In the genomic region with DNA sequence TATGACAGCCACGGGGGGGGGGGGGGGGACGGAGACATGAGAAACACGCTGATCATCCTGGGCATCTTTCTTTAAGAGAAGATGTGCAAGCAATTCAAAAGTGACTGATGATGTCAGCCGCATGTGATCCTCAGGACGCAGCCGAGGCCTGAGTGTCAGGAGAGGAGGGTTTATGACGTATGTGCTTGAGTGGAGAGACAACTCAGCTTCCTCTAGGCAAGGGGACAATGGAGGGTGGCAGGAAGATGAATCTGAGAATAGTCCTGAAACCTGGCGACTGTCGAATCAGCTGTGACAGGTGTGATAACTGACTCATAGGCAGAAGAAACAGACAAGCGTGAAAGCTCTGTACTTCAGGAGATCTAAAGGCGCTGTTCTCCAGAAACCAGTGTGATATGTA, we compare ENCODE assay signal across 22 mouse cellular contexts.
"Had no signal": no experiment of that assay in that cellular context is flagged by ENCODE, and none has a peak within 500 bp of the region (broad histone marks: within the 10 kb centered on the region; RNA-seq: fewer than 3 reads in every experiment).

No protein-coding gene starts in this region.

- H3K4me1 ChIP-seq: limb, embryonic 13.5 days; liver, embryonic 12.5 days; liver, embryonic 15.5 days; lung, embryonic 15.5 days; midbrain, embryonic 12.5 days; midbrain, embryonic 15.5 days; neural tube, embryonic 12.5 days; neural tube, embryonic 15.5 days; stomach, embryonic 15.5 days had no signal

- H3K4me3 ChIP-seq: limb, embryonic 10.5 days; limb, embryonic 13.5 days; liver, embryonic 12.5 days; liver, embryonic 15.5 days; lung, embryonic 15.5 days; midbrain, embryonic 12.5 days; midbrain, embryonic 15.5 days; neural tube, embryonic 12.5 days; neural tube, embryonic 15.5 days; stomach, embryonic 15.5 days had no signal

- H3K4me2 ChIP-seq: limb, embryonic 13.5 days; liver, embryonic 12.5 days; liver, embryonic 15.5 days; lung, embryonic 15.5 days; midbrain, embryonic 12.5 days; midbrain, embryonic 15.5 days; neural tube, embryonic 12.5 days; neural tube, embryonic 15.5 days; stomach, embryonic 15.5 days had no signal

- H3K9ac ChIP-seq: limb, embryonic 13.5 days; liver, embryonic 12.5 days; liver, embryonic 15.5 days; lung, embryonic 15.5 days; midbrain, embryonic 12.5 days; midbrain, embryonic 15.5 days; neural tube, embryonic 12.5 days; neural tube, embryonic 15.5 days; stomach, embryonic 15.5 days had no signal

- ATAC-seq: liver, embryonic 12.5 days; midbrain, embryonic 15.5 days had no signal

- H3K27me3 ChIP-seq: limb, embryonic 13.5 days; liver, embryonic 12.5 days; liver, embryonic 15.5 days; lung, embryonic 15.5 days; midbrain, embryonic 12.5 days; midbrain, embryonic 15.5 days; neural tube, embryonic 12.5 days; neural tube, embryonic 15.5 days; stomach, embryonic 15.5 days had no signal

- H3K9me3 ChIP-seq: limb, embryonic 10.5 days; limb, embryonic 13.5 days; liver, embryonic 12.5 days; liver, embryonic 15.5 days; lung, embryonic 15.5 days; midbrain, embryonic 12.5 days; midbrain, embryonic 15.5 days; neural tube, embryonic 12.5 days; neural tube, embryonic 15.5 days; stomach, embryonic 15.5 days had no signal

- DNase-seq: kidney, adult 9 months; kidney, postnatal 14 days; kidney, postnatal 4 days; layer of hippocampus, adult 9-11 months; liver; lung, adult 18-20 months; lung, postnatal 14 days; lung, postnatal 4 days; right cerebral cortex, adult 18-20 months; right cerebral cortex, postnatal 14 days; right cerebral cortex, postnatal 4 days; thymus, postnatal 25 days had no signal

- H3K27ac ChIP-seq: limb, embryonic 10.5 days; limb, embryonic 13.5 days; liver, embryonic 12.5 days; liver, embryonic 15.5 days; lung, embryonic 15.5 days; midbrain, embryonic 12.5 days; midbrain, embryonic 15.5 days; neural tube, embryonic 12.5 days; neural tube, embryonic 15.5 days; stomach, embryonic 15.5 days had no signal

- H3K36me3 ChIP-seq: limb, embryonic 10.5 days; limb, embryonic 13.5 days; liver, embryonic 12.5 days; liver, embryonic 15.5 days; lung, embryonic 15.5 days; midbrain, embryonic 12.5 days; midbrain, embryonic 15.5 days; neural tube, embryonic 12.5 days; neural tube, embryonic 15.5 days; stomach, embryonic 15.5 days had no signal
